Mouse (Mus musculus): ENCODE results near the gene Gm17490.

Gene Gm17490

GRCm38 (mm10) chr2:11625890-11626289 lies at the start of gene Gm17490:
Gm17490 (minus strand) TSS chr2:11626264.
- no peak for ATAC-seq (ENCODE audit: insufficient number of reproducible peaks, low FRiP score, low TSS enrichment)

GRCm38 (mm10) chr2:11672144-11672543 lies 46.1 kb upstream of the Gm17490 start:
- no peak for ATAC-seq (ENCODE audit: insufficient number of reproducible peaks, low FRiP score, low TSS enrichment)

- ATAC-seq (ENCODE audit: insufficient number of reproducible peaks, low FRiP score, low TSS enrichment) = no peak
Measured at GRCm38 (mm10) chr2:11665326-11665725, 39.3 kb upstream of the Gm17490 start.

- ATAC-seq (ENCODE audit: insufficient number of reproducible peaks, low FRiP score, low TSS enrichment) = no peak
Measured at GRCm38 (mm10) chr2:11664806-11665205, 38.7 kb upstream of the Gm17490 start.

GRCm38 (mm10) chr2:11664367-11664766 lies 38.3 kb upstream of the Gm17490 start:
- peak; percentile 53 for ATAC-seq (ENCODE audit: insufficient number of reproducible peaks, low FRiP score, low TSS enrichment)

- ATAC-seq (ENCODE audit: insufficient number of reproducible peaks, low FRiP score, low TSS enrichment) = peak; percentile 87
Measured at GRCm38 (mm10) chr2:11663961-11664360, 37.9 kb upstream of the Gm17490 start.

- no peak for ATAC-seq (ENCODE audit: insufficient number of reproducible peaks, low FRiP score, low TSS enrichment)
Measured at GRCm38 (mm10) chr2:11662907-11663230, 36.8 kb upstream of the Gm17490 start.

- ATAC-seq (ENCODE audit: insufficient number of reproducible peaks, low FRiP score, low TSS enrichment) = no peak
Measured at GRCm38 (mm10) chr2:11662143-11662906, 36.3 kb upstream of the Gm17490 start.

- no peak for ATAC-seq (ENCODE audit: insufficient number of reproducible peaks, low FRiP score, low TSS enrichment)
Measured at GRCm38 (mm10) chr2:11659263-11659662, 33.2 kb upstream of the Gm17490 start.

GRCm38 (mm10) chr2:11657581-11657980 lies 31.5 kb upstream of the Gm17490 start:
- no peak for ATAC-seq (ENCODE audit: insufficient number of reproducible peaks, low FRiP score, low TSS enrichment)

- no peak for ATAC-seq (ENCODE audit: insufficient number of reproducible peaks, low FRiP score, low TSS enrichment)
Measured at GRCm38 (mm10) chr2:11654990-11655931, 29.2 kb upstream of the Gm17490 start.

- no peak for ATAC-seq (ENCODE audit: insufficient number of reproducible peaks, low FRiP score, low TSS enrichment)
Measured at GRCm38 (mm10) chr2:11653780-11654179, 27.7 kb upstream of the Gm17490 start.

- ATAC-seq (ENCODE audit: insufficient number of reproducible peaks, low FRiP score, low TSS enrichment) = no peak
Measured at GRCm38 (mm10) chr2:11653330-11653729, 27.3 kb upstream of the Gm17490 start.

GRCm38 (mm10) chr2:11652780-11653179 lies 26.7 kb upstream of the Gm17490 start:
- ATAC-seq (ENCODE audit: insufficient number of reproducible peaks, low FRiP score, low TSS enrichment) = no peak

GRCm38 (mm10) chr2:11652196-11652595 lies 26.1 kb upstream of the Gm17490 start:
- ATAC-seq (ENCODE audit: insufficient number of reproducible peaks, low FRiP score, low TSS enrichment) = no peak

- ATAC-seq (ENCODE audit: insufficient number of reproducible peaks, low FRiP score, low TSS enrichment) = no peak
Measured at GRCm38 (mm10) chr2:11651476-11651875, 25.4 kb upstream of the Gm17490 start.

- no peak for ATAC-seq (ENCODE audit: insufficient number of reproducible peaks, low FRiP score, low TSS enrichment)
Measured at GRCm38 (mm10) chr2:11645297-11645696, 19.2 kb upstream of the Gm17490 start.

GRCm38 (mm10) chr2:11644057-11644456 lies 18.0 kb upstream of the Gm17490 start:
- ATAC-seq (ENCODE audit: insufficient number of reproducible peaks, low FRiP score, low TSS enrichment) = no peak

GRCm38 (mm10) chr2:11642451-11642941 lies 16.4 kb upstream of the Gm17490 start, which contains the start of gene Il2ra:
Il2ra (plus strand) TSS chr2:11642807.
- no peak for ATAC-seq (ENCODE audit: insufficient number of reproducible peaks, low FRiP score, low TSS enrichment)

- no peak for ATAC-seq (ENCODE audit: insufficient number of reproducible peaks, low FRiP score, low TSS enrichment)
Measured at GRCm38 (mm10) chr2:11637115-11637514, 11.1 kb upstream of the Gm17490 start.

GRCm38 (mm10) chr2:11636138-11636480 lies 10.0 kb upstream of the Gm17490 start:
- no peak for ATAC-seq (ENCODE audit: insufficient number of reproducible peaks, low FRiP score, low TSS enrichment)
